Mouse (Mus musculus) fibroblast of lung, adult 2 months (primary cell): ENCODE measurements around the gene Sirpa.

Experiments
- DNase-seq: peaks from one replicate; pipeline ENCODE4 v3.0.0-alpha.2; 2011; ENCODE audit warnings: low read depth

Gene Sirpa

GRCm38 (mm10) chr2:129606899-129607298 lies 14.3 kb downstream of the Sirpa start:
- DNase-seq, result no peak

GRCm38 (mm10) chr2:129613971-129614370 lies 21.3 kb downstream of the Sirpa start:
- DNase-seq, result no peak

- no peak for DNase-seq
Measured at GRCm38 (mm10) chr2:129614482-129615185, 22.0 kb downstream of the Sirpa start.

- no peak for DNase-seq
Measured at GRCm38 (mm10) chr2:129620148-129620547, 27.5 kb downstream of the Sirpa start.

- DNase-seq, result no peak
Measured at GRCm38 (mm10) chr2:129620881-129621280, 28.2 kb downstream of the Sirpa start.

- no peak for DNase-seq
Measured at GRCm38 (mm10) chr2:129621654-129622490, 29.2 kb downstream of the Sirpa start.

- DNase-seq, result no peak
Measured at GRCm38 (mm10) chr2:129622918-129623317, 30.3 kb downstream of the Sirpa start.

GRCm38 (mm10) chr2:129623771-129624170 lies 31.1 kb downstream of the Sirpa start:
- no peak for DNase-seq

GRCm38 (mm10) chr2:129624246-129624918 lies 31.7 kb downstream of the Sirpa start:
- DNase-seq, result no peak

GRCm38 (mm10) chr2:129624956-129625355 lies 32.3 kb downstream of the Sirpa start:
- DNase-seq, result no peak

GRCm38 (mm10) chr2:129625845-129626244 lies 33.2 kb downstream of the Sirpa start:
- no peak for DNase-seq

- DNase-seq, result no peak
Measured at GRCm38 (mm10) chr2:129626621-129627061, 34.0 kb downstream of the Sirpa start.

- no peak for DNase-seq
Measured at GRCm38 (mm10) chr2:129627133-129627532, 34.5 kb downstream of the Sirpa start.

GRCm38 (mm10) chr2:129627811-129628210 lies 35.2 kb downstream of the Sirpa start:
- no peak for DNase-seq

- DNase-seq, result no peak
Measured at GRCm38 (mm10) chr2:129628456-129629185, 36.0 kb downstream of the Sirpa start.

- DNase-seq, result no peak
Measured at GRCm38 (mm10) chr2:129629786-129630531, 37.3 kb downstream of the Sirpa start.

GRCm38 (mm10) chr2:129630532-129630886 lies 37.9 kb downstream of the Sirpa start:
- DNase-seq, result no peak

GRCm38 (mm10) chr2:129630978-129631660 lies 38.5 kb downstream of the Sirpa start:
- DNase-seq, result no peak

GRCm38 (mm10) chr2:129632324-129632723 lies 39.7 kb downstream of the Sirpa start:
- no peak for DNase-seq

GRCm38 (mm10) chr2:129633077-129633732 lies 40.6 kb downstream of the Sirpa start:
- DNase-seq, result peak; percentile 80
